Mouse (Mus musculus) adipocyte (in vitro differentiated cells): ENCODE measurements at regions not wholly inside any gene's neighbourhood (a gene's known extent, or its start where the extent isn't known, plus 50 kb on each side); places are given as distances from the start of the nearest gene placed in this dataset.

ENCODE experiments used
- DNase-seq: peaks from one replicate; pipeline ENCODE4 v3.0.0-alpha.2; 2016; ENCODE audit warnings: low spot score

DNA sequence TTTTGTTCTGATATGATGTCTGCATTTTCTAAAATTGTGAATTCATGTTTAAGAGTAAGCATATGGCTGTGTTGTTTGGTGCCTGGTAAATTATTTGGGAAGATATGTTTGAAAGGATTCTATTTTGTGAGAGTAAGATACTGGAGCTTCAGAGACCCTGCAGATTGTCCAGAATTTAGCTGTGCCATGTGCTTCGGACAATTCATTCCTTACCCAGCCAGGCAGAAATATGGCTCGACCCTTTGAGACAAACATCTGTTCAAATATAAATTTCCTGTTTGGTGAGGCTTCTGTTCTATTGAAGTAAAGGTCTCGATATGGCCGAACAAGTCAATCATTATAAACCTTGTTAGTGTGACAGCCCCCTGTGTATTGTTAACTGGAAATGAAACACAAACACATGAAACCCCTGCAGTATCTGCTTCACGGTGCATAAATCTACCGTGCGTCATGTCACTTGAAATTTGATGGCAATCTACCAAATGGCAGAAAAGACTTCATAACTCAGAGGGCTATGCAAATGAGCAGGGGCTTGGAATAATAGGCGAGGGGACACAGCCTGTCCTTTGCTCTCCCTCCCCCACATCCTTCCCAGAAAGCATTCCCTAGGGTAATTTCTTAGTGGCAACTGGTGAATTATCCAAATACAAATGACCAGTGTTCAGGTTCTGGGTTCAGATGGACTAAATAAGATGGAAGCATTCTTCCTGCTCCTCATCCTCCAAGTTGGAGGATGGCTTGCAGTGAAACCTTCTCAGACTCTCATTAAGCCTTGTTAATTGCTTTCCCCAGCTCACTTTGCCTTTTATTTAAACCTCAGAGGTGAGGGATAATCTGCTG lies 61.8 kb downstream of the Adcyap1 start:
- no peak for DNase-seq

DNA sequence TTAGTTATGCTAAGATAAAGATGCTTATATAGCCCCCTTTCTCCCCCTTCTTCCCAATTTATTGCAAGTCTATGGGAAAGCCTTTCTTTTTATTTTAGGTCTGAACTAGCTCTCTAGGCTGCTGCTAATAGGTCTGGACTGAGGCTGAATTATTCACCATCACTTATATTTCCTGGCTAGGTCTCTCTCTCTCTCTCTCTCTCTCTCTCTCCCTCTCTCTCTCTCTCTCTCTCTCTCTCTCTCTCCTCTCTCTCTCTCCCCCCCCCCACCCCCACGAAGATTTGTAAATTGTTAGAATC lies 62.3 kb downstream of the Adcyap1 start:
- DNase-seq = no peak

DNA sequence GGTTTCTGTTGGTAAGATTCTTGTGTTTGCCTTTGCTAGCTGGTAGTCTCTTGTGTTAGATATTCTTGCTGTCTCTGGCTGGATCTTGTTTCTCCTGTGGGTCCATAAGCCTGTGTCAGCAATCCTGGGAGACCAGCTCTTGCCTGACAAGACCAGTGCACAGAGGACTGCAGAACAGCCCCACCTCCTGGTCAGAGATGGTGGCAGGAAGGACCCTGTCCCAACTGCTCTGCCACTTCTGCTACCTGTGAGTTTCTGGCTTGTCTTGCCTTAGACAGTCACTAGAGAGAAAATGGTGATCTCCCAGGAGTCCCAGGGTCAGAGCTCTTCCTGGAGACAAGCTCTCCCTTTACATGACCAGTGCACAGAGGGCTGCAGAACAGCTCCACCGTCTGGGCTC lies 107.3 kb downstream of the Adcyap1 start:
- no peak for DNase-seq

DNA sequence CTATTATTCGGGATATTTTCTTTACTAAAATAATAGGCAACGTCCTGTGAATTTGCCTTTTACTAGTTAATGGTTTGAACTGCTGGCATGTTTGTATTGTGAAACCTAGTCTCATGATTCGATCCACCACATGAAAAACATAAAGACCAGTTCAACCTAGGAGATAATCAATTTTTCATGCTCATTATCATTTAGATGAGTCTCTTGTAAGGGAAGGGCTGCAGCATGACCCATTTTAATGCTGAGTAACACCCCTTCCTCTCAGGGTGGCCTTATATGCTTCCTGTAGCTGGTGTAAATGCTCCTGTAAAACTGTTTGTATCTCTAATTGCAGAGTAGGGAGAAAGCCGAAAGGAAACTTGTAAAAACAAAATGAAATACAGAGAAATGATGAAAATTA lies 113.3 kb downstream of the Adcyap1 start:
- DNase-seq = no peak

DNA sequence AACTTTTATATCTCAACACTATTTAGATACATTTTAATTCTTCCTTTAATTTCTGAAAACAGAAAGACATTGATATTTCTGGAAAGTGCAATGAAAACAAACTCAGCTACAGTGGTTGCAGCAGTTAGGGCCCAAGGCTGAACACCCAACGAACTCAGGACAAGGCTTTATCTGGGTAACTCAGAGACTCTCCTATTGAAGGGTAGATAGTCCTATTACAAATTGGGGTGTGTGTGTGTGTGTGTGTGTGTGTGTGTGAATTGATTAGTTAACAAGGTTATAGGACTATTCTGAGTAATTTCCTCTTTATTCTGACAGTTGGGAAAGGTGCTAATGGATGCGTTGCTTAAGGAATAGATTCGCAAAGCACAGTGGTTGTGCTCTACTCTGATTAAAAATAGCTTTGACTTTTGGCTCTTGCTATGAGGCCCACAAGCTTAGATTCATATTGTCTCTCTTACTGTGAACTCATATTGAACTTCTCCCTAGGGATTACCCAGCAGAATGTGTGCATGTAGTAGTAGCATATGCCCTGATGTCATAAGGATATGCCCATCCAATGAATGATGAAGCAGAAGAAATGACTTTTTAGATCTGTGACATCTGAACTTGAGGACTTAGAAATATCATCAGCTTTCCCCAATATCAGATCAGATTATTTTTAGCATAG lies 114.0 kb downstream of the Adcyap1 start:
- no peak for DNase-seq

DNA sequence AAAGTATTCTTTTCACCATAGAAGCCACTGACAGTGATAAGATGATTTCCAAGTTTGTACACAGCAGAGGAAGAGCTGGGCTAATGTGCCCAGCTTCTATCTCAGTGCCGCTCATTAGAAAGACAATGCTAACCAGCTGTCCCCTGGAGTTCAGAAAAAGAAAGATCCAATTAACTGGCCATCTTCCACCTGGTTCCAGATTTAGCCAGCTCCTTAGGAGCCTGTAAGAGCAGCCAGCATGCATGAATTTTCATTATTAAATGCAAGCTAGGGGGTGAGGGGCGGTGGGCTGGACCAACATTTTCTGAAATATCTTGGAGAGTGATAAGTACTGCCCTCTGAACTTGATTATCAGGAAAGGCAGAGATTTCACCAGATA lies 114.5 kb downstream of the Adcyap1 start:
- DNase-seq = no peak

DNA sequence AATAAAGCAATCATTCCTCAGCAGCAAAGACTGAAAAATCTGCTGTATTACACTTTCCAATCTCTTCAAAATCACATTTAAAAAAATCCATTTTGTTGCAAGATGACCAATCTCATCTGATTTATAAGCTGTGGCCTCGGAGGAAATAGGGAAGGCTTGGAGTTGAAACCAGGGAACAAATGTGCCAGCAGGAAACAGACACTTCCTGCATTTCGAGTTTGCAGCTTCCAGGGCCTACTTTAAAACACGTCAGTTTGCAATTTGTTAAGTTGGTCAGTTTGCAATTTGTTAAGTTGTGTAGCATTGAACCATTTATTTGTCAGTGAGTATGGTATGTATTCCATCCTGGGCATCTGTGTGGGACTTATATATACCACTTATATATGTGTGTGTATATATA lies 115.3 kb downstream of the Adcyap1 start:
- DNase-seq = no peak

DNA sequence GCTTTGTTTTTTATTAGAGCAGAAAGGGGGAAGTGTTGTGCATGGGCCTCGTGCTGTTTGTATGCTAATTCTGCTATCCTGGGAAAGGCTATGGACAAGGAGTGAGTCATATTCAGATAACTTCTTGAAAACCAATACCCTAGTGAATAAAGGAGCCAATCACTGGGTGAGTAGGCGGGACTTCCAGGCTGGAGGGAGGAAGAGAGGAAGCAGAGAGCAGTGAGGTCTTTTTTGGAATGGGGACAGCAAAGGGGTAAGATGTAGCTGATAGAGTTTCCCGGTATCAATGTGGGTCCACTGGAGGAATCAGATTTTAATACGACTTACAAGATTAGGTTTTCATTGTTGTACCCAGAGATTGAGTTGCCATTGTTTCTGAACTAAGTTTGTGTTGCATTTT lies 122.7 kb downstream of the Adcyap1 start:
- DNase-seq = peak; percentile 58

DNA sequence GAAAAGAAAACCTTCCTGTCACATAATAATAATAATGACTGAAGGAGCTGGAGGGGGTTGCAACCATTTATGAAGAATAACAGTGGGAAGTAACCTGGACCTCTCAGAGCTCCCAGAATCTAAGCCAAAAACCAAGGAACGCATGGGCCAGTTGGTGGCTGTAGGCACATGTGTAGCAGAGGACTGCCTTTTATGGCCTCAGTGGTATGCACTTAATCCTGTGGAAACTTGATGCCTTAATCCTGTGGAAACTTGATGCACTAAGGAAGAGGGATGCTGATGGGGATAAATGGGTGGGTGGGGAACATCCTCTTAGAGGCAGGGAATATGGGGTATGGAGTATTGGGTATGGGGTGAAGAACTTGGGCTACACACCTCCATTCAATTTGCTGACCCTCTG lies 138.8 kb downstream of the Adcyap1 start:
- DNase-seq = no peak

DNA sequence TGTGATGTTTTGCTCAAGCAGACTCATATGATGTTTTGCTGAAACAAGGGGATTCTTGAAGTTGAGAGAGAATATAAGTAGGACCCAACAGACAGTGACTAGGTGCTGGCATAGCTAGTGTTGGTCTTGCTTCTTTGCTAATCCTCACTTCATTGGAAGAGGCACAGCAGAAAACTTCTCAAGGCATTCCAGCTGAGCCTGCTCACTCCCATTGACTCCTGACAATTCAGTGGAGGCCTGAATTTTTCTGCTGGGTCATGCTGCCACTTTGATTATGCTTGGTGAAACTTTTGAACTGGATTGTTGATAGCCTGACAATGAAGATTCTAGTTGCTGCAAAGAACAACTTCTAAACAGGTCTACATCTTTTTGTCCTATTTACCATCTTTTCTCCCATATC lies 156.4 kb downstream of the Adcyap1 start:
- DNase-seq = no peak

DNA sequence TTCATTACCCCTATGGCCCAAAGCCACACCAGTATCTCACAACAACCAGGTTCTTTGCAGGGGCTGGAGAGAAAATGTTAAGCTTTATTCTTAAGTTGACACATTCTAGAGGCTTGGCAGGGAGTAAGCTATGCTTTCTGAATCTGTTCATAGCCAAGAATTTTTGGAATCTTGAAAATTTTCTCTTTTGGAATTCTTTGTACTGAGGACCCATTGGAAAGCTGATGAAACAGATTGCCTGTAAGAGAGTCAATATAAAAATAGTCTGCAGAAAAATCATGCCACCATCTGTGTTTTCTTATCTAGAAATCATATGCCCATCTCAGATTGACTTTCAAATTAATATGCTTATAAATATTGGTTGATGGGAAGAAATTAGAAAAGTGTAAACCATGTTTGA lies 164.1 kb downstream of the Adcyap1 start:
- no peak for DNase-seq

DNA sequence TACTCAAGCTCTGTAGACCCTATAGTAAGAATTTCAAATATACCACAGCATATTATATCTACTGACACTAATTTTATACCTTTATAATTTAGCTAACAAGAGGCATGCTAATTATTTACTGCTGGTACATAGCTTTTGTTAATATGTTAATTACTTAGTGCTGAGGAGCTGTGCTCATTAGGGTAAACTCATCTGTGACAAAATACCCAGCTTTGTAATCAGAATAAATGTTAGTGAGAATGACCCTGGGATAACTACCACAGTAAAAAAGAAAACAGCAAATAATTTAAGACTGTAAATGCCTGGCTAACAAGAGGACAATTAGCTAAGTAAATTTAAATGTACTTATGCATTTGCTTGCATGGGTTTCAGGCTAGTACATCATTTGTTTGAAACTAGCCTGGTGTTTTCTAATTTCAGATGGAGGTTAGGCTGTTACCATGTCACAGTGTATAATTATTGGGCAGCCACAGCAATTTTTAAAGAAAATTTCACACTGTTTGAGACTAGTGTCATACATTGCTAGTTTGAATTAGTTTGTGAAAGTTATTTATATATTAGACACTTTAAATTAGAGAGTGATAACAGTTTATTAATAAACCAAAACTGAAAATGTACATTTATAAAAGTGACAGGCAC lies 178.8 kb downstream of the Adcyap1 start:
- no peak for DNase-seq

DNA sequence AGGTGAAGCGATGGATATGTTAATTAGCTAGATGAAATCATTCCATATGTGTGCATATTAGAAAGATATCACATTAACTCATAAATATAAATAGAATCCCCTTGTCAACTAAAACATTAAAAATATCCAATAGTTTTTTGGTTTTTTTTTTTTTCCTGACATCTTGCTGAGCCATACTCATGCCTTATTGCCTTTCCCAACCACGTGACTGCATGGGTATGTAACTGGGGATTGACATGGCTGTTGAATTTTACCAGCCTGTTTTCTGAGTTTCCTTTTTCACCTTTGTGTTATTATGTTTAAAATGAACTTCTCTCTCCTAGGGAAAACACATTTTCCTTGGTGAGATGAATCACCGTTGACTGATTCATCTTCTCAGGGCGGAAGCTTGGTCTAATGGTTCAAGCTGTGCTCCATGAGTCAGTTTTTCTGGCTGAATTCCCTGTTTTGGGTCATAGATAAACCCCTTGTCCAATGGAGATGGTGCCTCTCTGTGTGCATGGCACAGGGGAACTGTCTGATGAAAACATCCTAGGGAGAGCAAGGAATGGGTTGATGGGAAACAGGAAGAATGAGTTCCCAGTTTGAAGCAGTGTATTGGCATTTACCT lies 181.1 kb downstream of the Adcyap1 start:
- DNase-seq = peak; percentile 16

DNA sequence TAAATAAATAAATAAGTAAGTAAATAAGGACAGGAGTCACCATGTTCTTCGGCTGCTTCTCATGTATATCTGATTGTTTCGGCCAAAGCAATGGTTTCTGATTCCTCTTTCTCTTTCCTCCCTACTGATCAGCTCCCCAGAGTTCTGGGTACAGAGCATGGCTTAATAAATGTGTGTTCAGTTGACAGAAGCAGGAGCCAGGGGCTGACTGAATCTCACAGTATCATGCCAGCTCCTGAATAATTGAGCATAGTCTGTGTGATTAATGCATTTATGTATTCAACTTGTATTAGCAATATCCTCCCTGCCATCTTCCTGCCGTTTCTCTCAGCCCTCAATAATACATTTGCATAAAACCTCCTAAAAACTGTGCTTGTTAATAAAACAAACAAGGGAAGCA lies 191.4 kb downstream of the Adcyap1 start:
- no peak for DNase-seq

DNA sequence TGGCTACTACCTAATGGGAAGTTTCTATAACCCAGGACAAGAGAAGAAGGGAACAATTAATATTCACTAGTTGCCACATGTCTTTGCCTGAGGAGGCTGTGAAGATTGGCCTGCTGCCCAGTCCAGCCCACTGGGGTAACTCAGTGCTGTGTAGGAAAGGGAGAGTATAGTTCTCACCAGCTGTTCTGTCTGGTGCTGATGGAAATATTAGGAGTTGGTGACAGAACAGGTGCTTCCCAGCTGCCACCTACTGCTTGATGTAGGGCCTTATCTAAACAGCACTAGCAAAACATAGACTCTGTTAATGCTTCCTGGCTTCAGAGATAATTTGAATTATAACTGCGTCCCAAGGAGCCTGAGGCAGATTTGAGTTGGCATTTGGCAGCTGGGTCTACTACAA lies 210.5 kb downstream of the Adcyap1 start:
- DNase-seq = no peak
